Mouse (Mus musculus) frontal cortex, adult 2 months (tissue): ENCODE results near the gene Hdgfl3. TPM values are rescaled to one million over a fixed set of nuclear protein-coding genes. Genes with fewer than 3 reads are reported as not detected.

Source experiments
- polyA plus RNA-seq: library from polyadenylated mRNA; depleted of rRNA; stranded (reverse); fragments of >200 nt; gene quantifications from 2 replicates; pipeline ENCODE4 v1.2.3, GENCODE M21; 2012; rRNA removed

Gene Hdgfl3
- polyA plus RNA-seq, 1 experiment: 48.8 TPM

Other genes with a start within 250 kb of the Hdgfl3 start
- 48.1 and 53.0 TPM in 2 replicates for gene Homer2, start 226.9 kb downstream of the Hdgfl3 start, polyA plus RNA-seq
- 72.0 and 83.5 TPM in 2 replicates for gene Ramac, start 171.5 kb downstream of the Hdgfl3 start, polyA plus RNA-seq
- 33.3 and 34.2 TPM in 2 replicates for gene 3110040N11Rik, start 145.0 kb downstream of the Hdgfl3 start, polyA plus RNA-seq
- gene Btbd1, start 105.0 kb downstream of the Hdgfl3 start, polyA plus RNA-seq: 148 and 162 TPM in 2 replicates
- gene Gm10160, start 78.7 kb downstream of the Hdgfl3 start, polyA plus RNA-seq: not detected in 2 replicates
- gene Tm6sf1, start 75.5 kb downstream of the Hdgfl3 start, polyA plus RNA-seq: 76.4 and 79.7 TPM in 2 replicates
- gene Bnc1, start 57.8 kb upstream of the Hdgfl3 start, polyA plus RNA-seq: 0.02 TPM in 1 of 2 replicates, not detected in the other
- gene Sh3gl3, start 239.4 kb upstream of the Hdgfl3 start, polyA plus RNA-seq: 45.8 and 52.6 TPM in 2 replicates